Mouse (Mus musculus): ENCODE results near the gene Ddx6. TPM values are rescaled to one million over a fixed set of nuclear protein-coding genes. Genes with fewer than 3 reads are reported as not detected.

Gene Ddx6
- polyA plus RNA-seq, 2 experiments from 2014 or later: 54.3 to 76.5 TPM

Other genes starting within 250 kb of the Ddx6 start
- 10 to 100 TPM; 21.5 to 40.8 TPM for gene Vps11, start 243.2 kb upstream of the Ddx6 start, polyA plus RNA-seq (2017; shearing (Covaris generic))
- 10 to 100 TPM; 15.7 to 20.3 TPM for gene Hyou1, start 225.4 kb upstream of the Ddx6 start, polyA plus RNA-seq (2017; shearing (Covaris generic))
- gene Slc37a4, start 208.0 kb upstream of the Ddx6 start, polyA plus RNA-seq (2017; shearing (Covaris generic)): 10 to 100 TPM; 14.1 to 17.1 TPM
- 1,000 to 10,000 TPM; 3,659 to 4,118 TPM for gene Rps25, start 197.8 kb upstream of the Ddx6 start, polyA plus RNA-seq (2017; shearing (Covaris generic))
- gene Trappc4, start 197.3 kb upstream of the Ddx6 start, polyA plus RNA-seq (2017; shearing (Covaris generic)): 100 to 1,000 TPM; 119 to 162 TPM
- 10 to 100 TPM; 20.3 to 27.3 TPM for gene Ccdc84, start 186.3 kb upstream of the Ddx6 start, polyA plus RNA-seq (2017; shearing (Covaris generic))
- under 1 TPM in 1 of 2 experiments, not detected in 1; 0.45 TPM for gene Foxr1, start 163.8 kb upstream of the Ddx6 start, polyA plus RNA-seq (2017; shearing (Covaris generic))
- not detected for gene Upk2, start 149.9 kb upstream of the Ddx6 start, polyA plus RNA-seq (2017; shearing (Covaris generic))
- 10 to 100 TPM; 13.2 to 15.2 TPM for gene Bcl9l, start 122.1 kb upstream of the Ddx6 start, polyA plus RNA-seq (2017; shearing (Covaris generic))
- 10 to 100 TPM; 49.2 to 80.2 TPM for gene Cxcr5, start 43.0 kb upstream of the Ddx6 start, polyA plus RNA-seq (2017; shearing (Covaris generic))
- gene Treh, start 68.3 kb downstream of the Ddx6 start, polyA plus RNA-seq (2017; shearing (Covaris generic)): not detected
- under 1 TPM in 1 of 2 experiments, not detected in 1; 0.30 TPM for gene Phldb1, start 130.3 kb downstream of the Ddx6 start, polyA plus RNA-seq (2017; shearing (Covaris generic))
- 10 to 100 TPM; 83.9 to 84.2 TPM for gene Arcn1, start 163.0 kb downstream of the Ddx6 start, polyA plus RNA-seq (2017; shearing (Covaris generic))
- gene Ift46, start 163.0 kb downstream of the Ddx6 start, polyA plus RNA-seq (2017; shearing (Covaris generic)): 10 to 100 TPM; 62.3 to 65.5 TPM
- gene Tmem25, start 194.4 kb downstream of the Ddx6 start, polyA plus RNA-seq (2017; shearing (Covaris generic)): 1 to 10 TPM in 1 of 2 experiments, under 1 TPM in 1; 0.34 to 1.5 TPM
- gene Ttc36, start 198.2 kb downstream of the Ddx6 start, polyA plus RNA-seq (2017; shearing (Covaris generic)): under 1 TPM in 1 of 2 experiments, not detected in 1; 0.77 TPM

All from activated CD4-positive, CD25-positive, alpha-beta regulatory T cell, adult 4 months (primary cell).